Mouse (Mus musculus): Measurements from ENCODE around the gene Trpt1. TPM values are rescaled to one million over a fixed set of nuclear protein-coding genes. Genes with fewer than 3 reads are reported as not detected.

Gene Trpt1
- polyA plus RNA-seq, 1 experiment, result 4.7 TPM

DNA sequence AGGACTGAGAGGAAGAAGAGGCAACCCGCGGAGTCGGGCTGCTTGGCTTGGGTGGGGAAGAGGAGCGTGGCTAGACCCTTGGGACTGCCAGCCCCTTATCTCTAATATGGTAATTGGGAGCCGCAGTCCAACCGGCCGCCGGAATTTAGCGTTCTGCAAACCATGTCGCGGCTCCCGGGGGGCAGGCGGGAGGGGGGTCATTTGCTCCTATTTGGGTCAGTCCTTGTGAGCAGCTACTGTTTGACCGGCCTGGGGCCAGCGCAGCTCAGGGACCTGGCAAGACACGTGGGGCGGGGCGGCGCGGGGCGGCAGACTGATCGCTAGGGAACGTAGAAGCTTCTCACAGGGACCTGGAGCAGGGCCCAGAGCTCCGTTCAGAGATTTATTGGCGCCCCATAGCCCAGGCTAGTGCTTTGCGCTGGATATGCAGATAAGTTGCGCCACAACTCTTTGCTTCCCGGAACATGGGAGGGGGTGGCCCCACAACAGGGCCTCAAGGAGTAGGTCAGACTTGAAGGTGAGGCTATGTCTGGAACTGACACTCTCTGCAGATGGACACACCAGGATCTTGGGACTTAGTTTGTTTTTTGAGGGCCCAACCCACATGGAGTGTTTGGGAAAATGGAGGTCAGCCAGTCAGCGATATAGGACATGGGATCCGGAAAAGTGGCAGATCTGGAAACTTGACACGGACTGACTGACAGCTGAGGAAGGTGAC is 43.8 kb upstream of the Trpt1 start:
- Histone ChIP-seq H3K36me3 (ENCODE audit: control insufficient read depth, insufficient read depth, low read length) (peaks cover 3% of the 10 kb centered on the region; the same call in 1 of the 2 replicates), H3K4me3 (ENCODE audit: extremely low read depth, insufficient read depth, insufficient read length) (peak overlapping the region; percentile 86), H3K27me3 (ENCODE audit: control insufficient read depth, insufficient read depth, low read length) (no peaks in the 10 kb centered on the region), H3K27ac (ENCODE audit: insufficient read depth, low read length) (peak overlapping the region; percentile 77), H3K4me1 (ENCODE audit: control insufficient read depth, insufficient read depth, insufficient read length) (peaks cover 11% of the 10 kb centered on the region; the same call in 1 of the 2 replicates)
- TF ChIP-seq POLR2A (IDR thresholded peaks at IDR 0.05; ENCODE audit: low read depth, low read length) (no peak), CTCF (IDR thresholded peaks at IDR 0.05; ENCODE audit: extremely low read depth, insufficient read depth, insufficient read length, insufficient replicate concordance) (no peak)
- peak in 1 of 2 experiments; percentile 46 for DNase-seq (ENCODE audit: low read depth in 1 of 2, low spot score in 2 of 2)
- 7% methylated on average over 31 of the region's 31 CpGs for WGBS

DNA sequence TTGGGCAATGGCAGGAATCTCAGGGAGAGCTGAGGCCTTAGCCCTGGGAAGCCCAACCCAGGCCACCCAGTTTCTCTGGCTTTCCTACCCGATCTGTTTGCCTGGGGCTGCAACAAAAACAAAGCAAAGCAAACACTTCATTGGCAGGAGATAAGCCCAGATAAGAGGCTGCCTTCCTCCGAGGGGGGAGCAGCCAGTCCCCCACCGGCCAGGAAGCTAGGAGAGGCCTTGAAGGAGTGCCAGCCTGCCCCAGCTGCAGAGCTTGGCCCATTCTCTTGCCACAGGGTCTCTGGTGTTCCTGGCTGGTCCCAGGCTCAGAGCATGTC is 43.3 kb upstream of the Trpt1 start:
- H3K27me3 ChIP-seq (ENCODE audit: control insufficient read depth, insufficient read depth, low read length), result no peaks in the 10 kb centered on the region

DNA sequence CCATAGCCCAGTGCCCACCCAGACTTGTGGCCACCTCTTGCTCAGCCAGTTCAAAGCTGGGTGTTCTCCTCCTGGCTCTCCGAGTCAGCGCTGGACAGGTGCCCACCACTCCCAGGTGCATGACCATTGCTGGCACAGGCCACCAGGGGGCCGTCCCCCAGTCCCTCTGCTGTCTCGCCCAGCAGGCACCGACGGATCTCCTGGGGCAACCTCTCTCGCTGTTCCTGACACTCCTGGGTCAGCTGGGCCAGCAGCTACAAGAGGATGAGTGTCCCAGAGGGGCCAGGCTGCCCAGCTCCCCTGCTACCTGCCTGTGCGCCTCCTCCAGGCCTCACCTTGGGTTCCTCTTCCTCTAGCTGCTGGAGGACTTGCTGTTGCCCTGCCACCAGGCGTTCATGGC is 41.9 kb upstream of the Trpt1 start:
- WGBS, result 69% methylated on average over 9 of the region's 9 CpGs
- no peak for TF ChIP-seq CTCF (IDR thresholded peaks at IDR 0.05; ENCODE audit: extremely low read depth, insufficient read depth, insufficient read length, insufficient replicate concordance)
- no peak for TF ChIP-seq POLR2A (IDR thresholded peaks at IDR 0.05; ENCODE audit: low read depth, low read length)
- no peak overlapping the region for H3K4me3 ChIP-seq (ENCODE audit: extremely low read depth, insufficient read depth, insufficient read length)
- H3K27ac ChIP-seq (ENCODE audit: insufficient read depth, low read length), result no peak overlapping the region
- H3K27me3 ChIP-seq (ENCODE audit: control insufficient read depth, insufficient read depth, low read length), result no peaks in the 10 kb centered on the region
- peak in 1 of 2 experiments; percentile 29 for DNase-seq (ENCODE audit: low read depth in 1 of 2, low spot score in 2 of 2)
- peaks cover 5% of the 10 kb centered on the region for H3K36me3 ChIP-seq (ENCODE audit: control insufficient read depth, insufficient read depth, low read length)
- H3K4me1 ChIP-seq (ENCODE audit: control insufficient read depth, insufficient read depth, insufficient read length), result peaks cover 11% of the 10 kb centered on the region; the same call in 1 of the 2 replicates

More for the DNA sequence above, 43.3 kb upstream of the Trpt1 start:
- H3K4me3 ChIP-seq (ENCODE audit: extremely low read depth, insufficient read depth, insufficient read length), result peak overlapping the region; percentile 86; the same call in 1 of the 2 replicates
- peak overlapping the region; percentile 77 for H3K27ac ChIP-seq (ENCODE audit: insufficient read depth, low read length)
- H3K36me3 ChIP-seq (ENCODE audit: control insufficient read depth, insufficient read depth, low read length), result peaks cover 3% of the 10 kb centered on the region; the same call in 1 of the 2 replicates
- peaks cover 11% of the 10 kb centered on the region; the same call in 1 of the 2 replicates for H3K4me1 ChIP-seq (ENCODE audit: control insufficient read depth, insufficient read depth, insufficient read length)
- WGBS, result 26% methylated on average over 3 of the region's 3 CpGs
- no peak for DNase-seq (ENCODE audit: low read depth in 1 of 2, low spot score in 2 of 2)
- TF ChIP-seq CTCF (IDR thresholded peaks at IDR 0.05; ENCODE audit: extremely low read depth, insufficient read depth, insufficient read length, insufficient replicate concordance) (no peak), POLR2A (IDR thresholded peaks at IDR 0.05; ENCODE audit: low read depth, low read length) (no peak)

DNA sequence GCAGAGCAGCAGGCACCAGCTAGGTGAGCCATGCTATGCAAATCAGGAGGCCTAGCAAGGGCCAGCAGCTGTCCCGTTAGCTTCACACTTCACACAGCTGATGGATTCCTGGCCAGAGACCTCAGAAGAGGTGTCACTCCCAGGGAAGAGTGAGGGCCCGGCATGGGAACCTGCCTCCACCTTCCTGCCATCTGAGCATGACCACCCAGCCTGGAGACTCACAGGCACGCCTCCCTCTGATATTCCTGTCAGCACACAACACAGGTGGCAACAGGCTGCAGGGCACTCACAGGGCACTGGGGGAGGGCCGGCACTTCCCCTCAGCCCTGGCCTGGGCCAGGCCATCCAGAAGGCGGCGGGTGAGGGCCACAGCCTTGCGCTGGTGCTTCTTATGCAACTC is 40.5 kb upstream of the Trpt1 start:
- no peaks in the 10 kb centered on the region for H3K27me3 ChIP-seq (ENCODE audit: control insufficient read depth, insufficient read depth, low read length)
- H3K4me1 ChIP-seq (ENCODE audit: control insufficient read depth, insufficient read depth, insufficient read length), result peaks cover 11% of the 10 kb centered on the region; the same call in 1 of the 2 replicates
- no peak overlapping the region for H3K4me3 ChIP-seq (ENCODE audit: extremely low read depth, insufficient read depth, insufficient read length)
- peaks cover 7% of the 10 kb centered on the region for H3K36me3 ChIP-seq (ENCODE audit: control insufficient read depth, insufficient read depth, low read length)
- 85% methylated on average over 7 of the region's 7 CpGs for WGBS
- TF ChIP-seq POLR2A (IDR thresholded peaks at IDR 0.05; ENCODE audit: low read depth, low read length) (no peak), CTCF (IDR thresholded peaks at IDR 0.05; ENCODE audit: extremely low read depth, insufficient read depth, insufficient read length, insufficient replicate concordance) (no peak)
- no peak overlapping the region for H3K27ac ChIP-seq (ENCODE audit: insufficient read depth, low read length)
- no peak for DNase-seq (ENCODE audit: low read depth in 1 of 2, low spot score in 2 of 2)

DNA sequence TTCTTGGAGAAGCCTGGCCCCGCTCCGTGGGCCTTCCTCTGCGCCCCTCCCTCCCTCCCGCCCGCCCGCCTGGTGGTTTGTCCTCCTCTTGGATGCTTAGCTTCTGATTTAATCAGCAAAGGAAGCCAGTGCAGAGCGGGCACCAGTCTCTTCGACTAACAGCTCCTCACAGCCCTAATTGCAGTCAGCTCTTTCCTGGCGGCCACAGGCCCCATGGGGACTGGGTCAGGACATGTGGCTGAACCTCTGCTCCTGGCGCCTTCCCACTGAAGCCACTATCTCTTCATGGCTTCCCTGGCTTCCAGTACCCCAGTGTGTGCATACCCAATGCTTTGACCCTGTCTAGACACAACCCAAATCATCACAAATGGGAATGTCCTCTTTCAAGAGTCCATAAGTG is 39.5 kb upstream of the Trpt1 start:
- DNase-seq (ENCODE audit: low read depth in 1 of 2, low spot score in 2 of 2), result no peak
- no peaks in the 10 kb centered on the region for H3K27me3 ChIP-seq (ENCODE audit: control insufficient read depth, insufficient read depth, low read length)
- H3K27ac ChIP-seq (ENCODE audit: insufficient read depth, low read length), result no peak overlapping the region
- H3K36me3 ChIP-seq (ENCODE audit: control insufficient read depth, insufficient read depth, low read length), result peaks cover 7% of the 10 kb centered on the region
- H3K4me1 ChIP-seq (ENCODE audit: control insufficient read depth, insufficient read depth, insufficient read length), result peaks cover 11% of the 10 kb centered on the region; the same call in 1 of the 2 replicates
- H3K4me3 ChIP-seq (ENCODE audit: extremely low read depth, insufficient read depth, insufficient read length), result no peak overlapping the region
- WGBS, result 80% methylated on average over 10 of the region's 10 CpGs
- no peak for TF ChIP-seq CTCF (IDR thresholded peaks at IDR 0.05; ENCODE audit: extremely low read depth, insufficient read depth, insufficient read length, insufficient replicate concordance)

DNA sequence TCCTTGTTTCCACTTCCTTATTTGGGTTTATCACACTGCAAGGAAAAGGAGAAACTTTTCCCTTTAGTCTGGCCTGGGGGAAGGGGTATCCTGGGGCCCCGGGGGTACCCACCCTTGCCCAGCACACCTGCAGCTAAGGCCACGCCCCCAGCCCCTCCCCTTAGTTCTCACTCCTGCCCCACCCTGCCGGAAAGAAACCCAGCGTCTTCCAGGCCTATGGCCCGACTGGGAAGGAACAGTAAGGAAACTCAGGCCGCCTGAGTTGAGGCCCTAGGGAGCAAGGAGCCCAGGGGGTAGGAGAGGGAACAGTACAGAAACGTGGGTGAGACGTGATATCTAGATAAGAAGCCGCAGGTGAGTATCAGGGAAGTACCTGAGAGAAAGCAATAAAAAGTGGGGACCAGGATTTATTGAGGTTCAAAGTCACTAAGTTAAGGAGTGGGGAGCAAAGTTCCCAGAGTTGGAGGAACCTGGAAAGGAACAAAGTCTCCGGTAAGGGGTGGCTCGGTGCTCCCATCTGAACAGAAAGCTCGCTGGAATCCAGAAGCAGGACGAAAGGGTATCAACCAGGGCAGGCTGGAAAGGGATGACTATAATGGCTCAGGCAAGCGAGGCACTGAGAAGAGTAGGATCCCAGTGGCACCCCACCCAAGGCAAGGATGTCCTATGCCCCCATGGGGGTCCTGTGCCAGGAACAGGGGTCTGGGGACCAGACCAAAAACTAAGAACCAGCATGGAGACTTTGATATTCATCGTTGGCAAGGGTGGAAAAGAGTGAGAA is 27.2 kb upstream of the Trpt1 start:
- TF ChIP-seq POLR2A (IDR thresholded peaks at IDR 0.05; ENCODE audit: low read depth, low read length) (no peak), CTCF (IDR thresholded peaks at IDR 0.05; ENCODE audit: extremely low read depth, insufficient read depth, insufficient read length, insufficient replicate concordance) (no peak)
- no peak for DNase-seq (ENCODE audit: low read depth in 1 of 2, low spot score in 2 of 2)
- H3K27me3 ChIP-seq (ENCODE audit: control insufficient read depth, insufficient read depth, low read length), result no peaks in the 10 kb centered on the region
- H3K36me3 ChIP-seq (ENCODE audit: control insufficient read depth, insufficient read depth, low read length), result peaks cover 4% of the 10 kb centered on the region; the same call in 1 of the 2 replicates
- 20% methylated on average over 15 of the region's 15 CpGs for WGBS
- peak overlapping the region; percentile 70 for H3K4me3 ChIP-seq (ENCODE audit: extremely low read depth, insufficient read depth, insufficient read length)
- H3K27ac ChIP-seq (ENCODE audit: insufficient read depth, low read length), result no peak overlapping the region
- H3K4me1 ChIP-seq (ENCODE audit: control insufficient read depth, insufficient read depth, insufficient read length), result peaks cover 12% of the 10 kb centered on the region

Data from spleen, adult 2 months (tissue).